Mouse (Mus musculus) CD4-positive, CD25-positive, alpha-beta regulatory T cell, adult 2 months (primary cell): Measurements from ENCODE around the gene Hsd17b14.

Experiments
- DNase-seq: peaks from one replicate; pipeline ENCODE4 v3.0.0-alpha.2; 2012; ENCODE audit warnings: low read depth, low spot score

Hsd17b14 gene

DNA sequence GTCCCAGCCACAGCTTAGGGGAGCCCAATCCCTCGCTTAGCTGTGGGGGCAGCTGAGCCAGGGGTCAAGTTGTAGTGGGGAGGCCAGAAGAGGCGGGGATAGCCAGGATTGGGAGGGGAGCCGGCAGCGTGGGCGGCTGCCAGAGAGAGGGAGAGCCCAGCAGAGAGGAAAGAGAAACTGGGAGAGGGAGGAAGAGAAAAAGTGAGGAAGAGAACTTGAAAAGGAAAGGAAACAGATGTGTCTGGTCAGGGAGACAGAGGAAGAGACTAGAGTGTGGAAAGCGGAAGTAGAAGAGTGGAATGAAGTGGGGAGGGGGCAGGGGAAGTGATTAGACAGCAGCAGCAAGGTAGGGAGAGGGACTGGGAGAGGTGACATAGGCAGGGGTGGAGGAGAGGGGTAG is 25.2 kb upstream of the Hsd17b14 start:
- peak; percentile 19 for DNase-seq

- no peak for DNase-seq
These were observed 24.1 kb upstream of the Hsd17b14 start for GRCm38 (mm10) chr7:45530643-45531042.

GRCm38 (mm10) chr7:45535676-45536075 is 19.0 kb upstream of the Hsd17b14 start:
- DNase-seq: no peak

DNA sequence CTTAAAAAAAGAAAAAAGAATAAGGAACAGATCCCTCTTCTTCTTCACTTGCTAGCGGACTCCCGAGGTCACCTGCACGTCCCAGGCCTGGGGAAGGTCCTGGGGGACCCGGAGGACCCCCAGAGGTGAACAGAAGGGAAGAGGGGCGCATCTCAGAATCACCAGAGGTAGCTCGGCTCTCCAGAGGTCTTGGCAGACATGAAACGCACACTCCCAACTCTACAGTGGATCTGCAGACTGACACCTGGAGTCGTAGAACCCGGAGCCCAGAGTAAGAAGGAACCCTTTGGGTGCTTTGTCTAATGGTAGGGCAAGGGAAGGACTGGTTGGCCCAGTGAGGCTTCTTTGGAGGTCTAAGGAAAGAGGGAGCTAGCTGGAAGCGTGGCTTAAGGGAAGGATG is 17.1 kb upstream of the Hsd17b14 start:
- DNase-seq: no peak

DNA sequence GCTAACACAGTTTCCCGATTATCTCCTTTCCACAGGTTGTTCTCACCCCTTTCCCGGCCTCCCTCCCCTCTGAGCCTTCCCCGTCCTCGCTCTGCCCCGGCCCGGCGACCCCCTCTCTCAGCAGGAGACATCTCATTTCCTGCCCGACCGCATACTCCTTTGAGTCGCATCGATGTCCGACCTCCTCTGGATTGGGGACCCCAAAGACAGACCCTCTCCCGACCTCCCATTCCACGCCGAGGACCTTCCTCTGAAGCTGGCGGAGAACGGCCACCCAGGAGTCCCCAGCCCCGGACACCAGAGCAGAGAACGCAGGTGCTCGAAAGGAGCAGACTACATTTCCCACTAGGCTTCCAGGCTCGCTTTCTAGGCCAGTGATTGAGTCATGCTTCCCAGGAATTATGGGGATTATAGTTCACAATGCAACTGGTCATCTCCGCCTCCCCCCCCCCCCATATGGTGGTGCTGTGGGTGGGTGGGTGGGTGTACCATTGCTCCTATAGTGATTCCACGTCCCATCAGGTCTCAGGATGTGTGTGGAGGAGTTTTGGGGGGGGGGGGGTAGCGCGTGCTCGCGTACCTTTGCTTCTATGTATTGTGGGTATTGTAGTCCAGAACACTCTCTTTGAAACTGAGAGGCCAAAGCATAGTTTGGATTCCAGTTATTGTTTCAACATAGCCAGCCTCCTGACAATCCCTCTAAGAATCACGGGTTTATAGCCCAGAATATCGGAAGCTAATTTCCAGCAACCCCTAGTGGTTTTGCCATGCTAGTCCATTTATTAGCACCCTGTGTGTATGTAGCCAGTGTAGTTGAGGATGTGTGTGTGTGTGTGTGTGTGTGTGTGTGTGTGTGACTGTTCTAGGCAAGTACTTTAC is 16.3 kb upstream of the Hsd17b14 start:
- no peak for DNase-seq

DNA sequence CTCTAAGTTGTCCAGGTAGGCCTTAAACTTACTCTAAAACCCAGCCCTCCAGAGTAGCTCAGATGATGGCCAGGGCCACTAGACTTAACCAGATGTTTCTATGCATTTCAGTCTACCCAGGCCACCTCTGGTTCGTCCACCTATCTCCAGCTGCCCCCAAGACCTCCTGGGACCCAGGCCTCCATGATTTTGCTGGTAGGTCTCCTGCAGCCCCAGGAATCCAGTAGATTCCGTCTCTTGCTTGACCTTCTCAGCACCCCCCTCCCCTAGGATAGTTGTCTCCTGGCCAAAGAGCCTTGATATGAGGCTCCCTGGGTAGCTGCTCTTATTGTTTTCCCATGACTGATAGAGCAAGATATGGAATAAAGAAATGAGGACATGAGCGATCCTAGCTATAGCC is 15.6 kb upstream of the Hsd17b14 start:
- DNase-seq: no peak

GRCm38 (mm10) chr7:45540213-45540612 is 14.5 kb upstream of the Hsd17b14 start:
- DNase-seq: no peak

- DNase-seq: peak; percentile 34
These were observed 10.2 kb upstream of the Hsd17b14 start for GRCm38 (mm10) chr7:45544525-45544924.

- DNase-seq: no peak
These were observed 4.9 kb upstream of the Hsd17b14 start for GRCm38 (mm10) chr7:45549641-45550436.

DNA sequence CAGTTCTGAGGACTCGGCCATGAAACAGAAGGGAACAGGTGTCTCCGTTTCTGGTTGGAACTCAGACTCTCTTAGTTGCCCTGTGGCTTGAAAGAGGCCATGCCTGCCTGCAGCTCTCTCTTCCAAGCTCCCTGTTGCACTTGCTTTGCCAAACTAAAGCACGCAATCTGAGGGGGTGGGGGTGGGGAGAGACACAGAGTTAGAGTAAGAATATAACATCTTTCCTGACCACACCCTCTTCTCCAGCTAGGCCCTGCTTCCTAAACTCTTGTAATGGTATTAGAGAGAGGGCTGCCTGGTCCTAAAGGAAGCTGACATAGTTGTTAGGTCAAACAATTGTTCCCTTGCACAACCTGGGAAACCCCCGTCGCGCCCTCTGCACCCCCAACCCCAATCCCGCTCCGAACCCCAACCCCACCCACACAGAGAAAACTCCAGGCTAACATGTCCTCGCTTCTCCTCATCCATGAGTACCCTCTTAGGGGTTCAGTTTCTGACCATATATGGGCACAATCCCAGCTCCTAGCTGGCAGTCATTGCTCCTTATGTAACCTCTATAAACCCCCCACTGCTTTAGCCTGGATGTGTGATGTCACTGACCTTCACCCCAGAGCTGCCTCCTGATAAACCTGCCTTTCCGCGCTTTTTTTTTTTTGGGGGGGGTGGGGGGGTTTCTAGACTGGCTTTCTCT is 3.7 kb upstream of the Hsd17b14 start:
- no peak for DNase-seq

DNA sequence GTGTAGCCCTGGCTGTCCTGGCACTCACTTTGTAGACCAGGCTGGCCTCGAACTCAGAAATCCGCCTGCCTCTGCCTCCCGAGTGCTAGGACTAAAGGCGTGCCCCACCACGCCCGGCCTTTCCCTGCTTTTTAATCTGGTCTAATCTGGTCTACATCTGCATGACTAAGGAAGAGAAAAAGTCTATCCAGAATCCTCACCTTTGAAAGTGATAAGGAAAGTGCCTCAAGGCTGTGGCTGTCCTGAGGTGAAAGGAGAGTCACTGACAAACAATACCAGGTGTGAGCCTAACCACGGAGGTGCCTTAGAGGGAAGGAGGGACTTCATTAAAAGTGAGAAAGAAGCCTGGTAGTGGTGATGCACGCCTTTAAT is 3.2 kb upstream of the Hsd17b14 start:
- DNase-seq: no peak

DNA sequence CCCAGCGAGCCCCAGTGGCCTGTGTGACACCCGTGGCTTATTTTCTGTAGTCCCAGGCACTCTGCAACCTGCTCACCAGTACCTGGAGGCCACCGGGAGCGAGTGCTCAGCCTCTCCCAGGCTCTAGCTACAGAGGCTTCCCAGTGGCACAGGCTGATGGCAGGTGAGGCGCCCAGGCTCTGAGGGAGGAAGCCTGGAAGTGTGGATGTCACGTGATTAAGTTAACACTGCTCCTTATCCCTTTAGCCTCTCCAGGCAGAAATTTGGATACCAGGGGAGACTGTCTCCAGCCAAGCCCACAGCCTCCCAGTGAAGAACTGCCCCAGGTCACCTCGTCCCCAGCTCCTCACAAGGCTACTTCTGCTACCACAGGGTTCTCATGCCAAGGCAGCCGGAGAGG is 1.2 kb upstream of the Hsd17b14 start:
- DNase-seq: no peak

DNA sequence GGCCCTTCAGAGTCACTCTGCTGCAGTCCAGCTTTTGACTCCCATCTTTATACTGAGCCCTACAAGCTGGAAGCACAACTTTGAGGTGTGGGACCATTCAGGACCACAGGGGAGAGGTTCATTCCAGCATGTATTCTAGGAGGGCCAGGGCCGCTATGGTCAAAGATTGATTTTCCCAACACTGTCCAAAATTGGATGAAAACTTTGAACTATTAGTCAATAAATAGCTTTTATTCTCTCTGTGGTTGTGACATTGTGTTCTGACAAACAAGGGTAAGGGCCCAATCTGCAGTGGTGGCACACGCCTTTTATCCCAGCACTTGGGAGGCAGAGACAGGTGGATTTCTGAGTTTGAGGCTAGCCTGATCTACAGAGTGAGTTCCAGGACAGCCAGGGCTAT is 703 bp upstream of the Hsd17b14 start:
- DNase-seq: no peak

DNA sequence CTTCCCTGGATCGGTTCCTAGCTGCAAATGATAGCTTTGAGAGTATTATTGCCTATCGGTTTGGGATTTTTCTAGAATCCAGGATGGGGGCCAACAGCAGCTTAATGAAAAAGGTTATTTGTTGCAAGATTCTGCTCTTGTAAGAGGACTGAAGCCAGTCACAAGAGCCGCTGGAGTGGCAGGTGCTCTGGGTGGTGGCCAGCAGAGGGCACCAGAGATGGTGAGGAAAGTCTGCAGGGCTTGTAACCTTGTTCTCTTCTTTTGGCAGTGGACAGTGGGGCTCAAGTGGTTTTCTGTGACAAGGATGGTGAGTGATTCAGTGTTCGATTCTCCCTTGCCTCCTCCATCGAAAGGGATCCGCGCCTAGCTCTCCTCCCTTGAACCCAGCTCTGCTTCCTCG is 1.1 kb downstream of the Hsd17b14 start:
- DNase-seq: peak; percentile 88

- DNase-seq: no peak
These were observed 4.2 kb downstream of the Hsd17b14 start for GRCm38 (mm10) chr7:45558907-45559306.

- DNase-seq: peak; percentile 40
These were observed 5.5 kb downstream of the Hsd17b14 start for GRCm38 (mm10) chr7:45560241-45560640.

GRCm38 (mm10) chr7:45560843-45561623 is 6.3 kb downstream of the Hsd17b14 start:
- peak; percentile 88 for DNase-seq

DNA sequence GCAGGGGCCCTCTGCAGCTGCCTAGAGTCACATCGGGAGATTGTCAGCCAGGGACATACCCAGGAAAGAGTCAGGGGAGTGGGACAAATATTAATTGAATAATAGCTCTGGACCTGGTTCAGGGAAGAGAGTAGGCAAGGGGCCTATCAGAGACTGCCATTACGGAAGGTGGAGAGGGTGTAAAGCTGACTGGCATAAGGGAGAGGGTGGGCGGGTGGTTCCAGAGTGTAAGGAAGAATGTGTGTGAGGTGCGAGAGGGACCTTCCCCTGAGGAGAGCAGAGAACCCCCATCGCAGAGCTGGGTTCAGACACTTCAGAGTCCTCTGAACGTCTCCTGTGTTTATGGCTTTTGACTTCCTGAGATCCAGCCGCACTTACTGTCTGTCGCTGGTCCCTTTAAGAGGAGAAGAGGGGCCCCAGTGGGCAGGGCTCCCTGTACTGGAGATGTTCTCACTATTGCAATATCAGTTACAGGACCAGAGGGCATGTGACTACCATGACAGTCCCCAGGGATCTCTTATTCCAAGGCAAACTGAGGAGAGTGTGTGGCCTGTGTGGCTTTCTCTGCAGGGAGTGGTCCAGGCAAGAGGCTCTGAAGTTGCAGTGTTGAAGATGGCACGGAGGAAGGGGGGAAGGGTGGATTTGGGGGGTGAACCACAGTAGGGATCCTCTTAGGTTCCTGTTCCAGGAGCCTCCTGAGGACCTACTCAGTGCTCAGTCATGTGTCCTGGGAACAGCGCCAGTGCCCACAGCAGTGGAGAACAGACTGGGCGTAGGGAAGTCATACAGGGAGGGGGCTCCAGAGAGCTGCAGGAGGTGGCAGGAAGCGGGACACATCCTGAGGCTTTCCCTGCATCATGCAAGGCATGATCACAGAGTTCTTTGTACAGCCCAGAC is 7.2 kb downstream of the Hsd17b14 start:
- no peak for DNase-seq

DNA sequence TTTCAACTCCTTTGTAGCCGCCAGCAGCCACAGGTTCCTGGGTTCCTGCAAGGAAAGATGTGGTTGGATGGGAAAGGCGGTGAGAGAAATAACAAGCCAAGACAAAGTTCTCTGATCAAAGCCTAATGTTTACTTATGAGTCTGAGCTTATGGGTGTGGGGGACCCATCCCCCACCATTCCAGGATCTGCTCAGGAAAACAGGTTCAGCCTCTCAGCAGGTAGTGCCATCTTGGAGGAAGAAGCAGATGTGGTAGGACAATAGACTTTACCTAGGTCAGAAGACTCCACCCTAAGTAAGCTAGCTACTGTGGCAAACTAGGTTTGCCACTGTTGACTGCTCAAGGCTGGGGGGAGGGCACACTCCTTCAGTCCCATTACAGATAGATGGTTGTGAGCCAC is 10.1 kb downstream of the Hsd17b14 start:
- DNase-seq: no peak

GRCm38 (mm10) chr7:45565446-45565845 is 10.8 kb downstream of the Hsd17b14 start:
- no peak for DNase-seq
